Mouse (Mus musculus) liver, embryonic 14.5 days (tissue): Measurements from ENCODE around the gene Ptprt.

Source experiments
- CTCF ChIP-seq: IDR thresholded peaks from 2 replicates; pipeline ENCODE4 v1.5.1; 2016; ENCODE audit warnings: antibody characterized with exemption, low read depth, control low read depth
- EP300 ChIP-seq: IDR thresholded peaks from 2 replicates; pipeline ENCODE4 v1.6.1; 2016; ENCODE audit warnings: antibody characterized with exemption, low read depth

GRCm38 (mm10) chr2:162443106-162443505 is 217.8 kb downstream of the Ptprt start:
- no peak for TF ChIP-seq CTCF
- no peak for TF ChIP-seq EP300
